Mouse (Mus musculus) brain, adult 10 weeks (tissue): ENCODE measurements around the gene Anapc13. TPM values are rescaled to one million over a fixed set of nuclear protein-coding genes. Genes with fewer than 3 reads are reported as not detected.

Experiments
- polyA plus RNA-seq: library from polyadenylated mRNA; stranded (reverse); fragments of 350-450 nt; fragmentation: Illumina TruSeq; extraction: RNeasy Lipid Tissue Mini Kit (QIAGEN cat#74804); gene quantifications from one replicate; pipeline ENCODE4 v1.2.3, GENCODE M21; 2015; ENCODE audit warnings: low read depth, low replicate concordance

The Anapc13 gene
- polyA plus RNA-seq: 118 TPM

DNA sequence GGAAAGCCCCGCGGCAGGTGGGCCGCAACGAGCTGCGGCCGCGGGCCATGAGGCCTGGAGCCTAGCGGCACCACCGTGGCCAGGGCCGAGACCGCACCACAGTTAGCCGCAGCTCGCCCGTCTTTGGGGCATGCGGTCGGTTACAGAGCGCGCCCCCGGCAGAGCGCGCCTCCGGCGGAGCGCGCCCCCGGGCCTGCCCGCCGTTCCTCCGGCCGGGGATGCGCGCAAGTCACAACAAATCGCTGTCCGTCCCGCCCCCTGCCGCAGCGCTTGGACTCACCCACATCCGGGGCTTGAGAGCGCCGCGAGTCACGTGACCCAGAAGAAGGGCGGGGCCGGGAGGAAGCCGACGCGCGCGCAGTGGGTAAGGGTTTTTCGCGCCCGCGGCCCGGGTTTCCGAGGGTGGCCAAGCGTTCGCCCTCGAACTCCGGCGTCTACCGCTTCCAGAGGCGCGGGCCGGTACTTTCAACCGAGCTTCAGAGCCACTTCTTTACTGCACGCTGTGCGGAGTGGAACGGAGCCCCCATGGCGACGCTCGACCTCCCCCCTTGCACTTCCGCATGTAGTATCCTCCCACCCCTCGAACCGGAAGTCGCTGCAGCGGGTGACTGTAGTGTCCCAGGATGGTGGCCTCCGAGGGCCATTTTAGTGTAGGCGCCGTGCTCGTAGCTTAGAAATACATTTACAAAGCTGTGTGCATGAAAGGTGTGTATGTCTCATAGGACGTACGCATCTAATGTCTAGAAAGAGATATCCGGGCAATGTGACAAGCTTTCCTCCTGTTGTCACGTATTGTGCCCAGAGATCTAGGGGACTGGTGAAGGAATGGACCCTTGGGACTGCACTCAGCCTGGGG is at the start of gene Anapc13, which contains the start of gene Cep63:
Anapc13 (plus strand) TSS at position 314 of the 856 bp plus-strand sequence.
Cep63 (minus strand) TSS at position 552 of the 856 bp plus-strand sequence.

Other genes with a start within 250 kb of the Anapc13 start
- 1.7 TPM for gene Ky, start 120.5 kb upstream of the Anapc13 start, polyA plus RNA-seq
- gene Cep63, start 238 bp downstream of the Anapc13 start, polyA plus RNA-seq: 26.1 TPM
- 13.8 TPM for gene Amotl2, start 90.4 kb downstream of the Anapc13 start, polyA plus RNA-seq
- 27.2 TPM for gene Ryk, start 208.6 kb downstream of the Anapc13 start, polyA plus RNA-seq